Mouse (Mus musculus) heart, embryonic 12.5 days (tissue): ENCODE data around the gene Atf5. TPM values are rescaled to one million over a fixed set of nuclear protein-coding genes. Genes with fewer than 3 reads are reported as not detected.

Source experiments
- ATAC-seq: fragments of 200-750 bp; cut with Nextera tagmentation; 2 replicates; pipeline ENCODE4 v1.8.0; 2017; ENCODE audit warnings: moderate TSS enrichment, moderate library complexity; ENCODE audit not compliant: insufficient number of reproducible peaks, low FRiP score
- H3K27ac ChIP-seq: fragments of 300-500 bp; sonication (generic); 2 replicates; pipeline ENCODE4 v1.5.1; 2016; ENCODE audit warnings: mild to moderate bottlenecking, moderate library complexity; ENCODE audit not compliant: poor library complexity, severe bottlenecking
- H3K27me3 ChIP-seq: fragments of 300-500 bp; sonication (generic); replicated peaks from 2 replicates; pipeline ENCODE4 v1.6.1; 2016; ENCODE audit warnings: mild to moderate bottlenecking, moderate library complexity
- H3K36me3 ChIP-seq: fragments of 300-500 bp; sonication (generic); 2 replicates; pipeline ENCODE4 v1.6.1; 2016; ENCODE audit warnings: mild to moderate bottlenecking, moderate library complexity
- H3K4me1 ChIP-seq: fragments of 300-500 bp; sonication (generic); replicated peaks from 2 replicates; pipeline ENCODE4 v1.6.1; 2016; ENCODE audit warnings: mild to moderate bottlenecking
- H3K4me2 ChIP-seq: fragments of 300-500 bp; sonication (generic); 2 replicates; pipeline ENCODE4 v1.6.1; 2016; ENCODE audit warnings: mild to moderate bottlenecking, moderate library complexity
- H3K4me3 ChIP-seq: fragments of 300-500 bp; sonication (generic); 2 replicates; pipeline ENCODE4 v1.5.1; 2016; ENCODE audit warnings: mild to moderate bottlenecking
- H3K9ac ChIP-seq: fragments of 300-500 bp; sonication (generic); 2 replicates; pipeline ENCODE4 v1.6.1; 2016; ENCODE audit warnings: mild to moderate bottlenecking, moderate library complexity
- H3K9me3 ChIP-seq: fragments of 300-500 bp; sonication (generic); replicated peaks from 2 replicates; pipeline ENCODE4 v1.6.1; 2016; ENCODE audit warnings: mild to moderate bottlenecking, moderate library complexity
- WGBS: fragments of 180-500 bp; shearing (Covaris S2); methylation state at CpG from one replicate; pipeline ENCODE4 v1.1.7; 2016; 5-methylcytosine and 5-hydroxymethylcytosine counted together
- polyA plus RNA-seq: library from polyadenylated mRNA; unstranded; fragments of >200 nt; fragmentation: Nextera tagmentation; extraction: Ambion mirVana; gene quantifications from 2 replicates; pipeline ENCODE4 v1.2.1, GENCODE M21; 2016

Gene Atf5
- polyA plus RNA-seq, 1 experiment from 2014 or later: 2.6 TPM

GRCm38 (mm10) chr7:44810365-44810764 lies 6.1 kb downstream of the Atf5 start:
- Histone ChIP-seq H3K27ac (no peak overlapping the region), H3K9me3 (no peaks in the 10 kb centered on the region), H3K4me1 (peaks cover 8% of the 10 kb centered on the region), H3K4me3 (no peak overlapping the region), H3K36me3 (peaks cover 34% of the 10 kb centered on the region), H3K4me2 (no peak overlapping the region), H3K27me3 (no peaks in the 10 kb centered on the region), H3K9ac (no peak overlapping the region)
- 79% methylated on average over 4 of the region's 4 CpGs for WGBS
- no peak for ATAC-seq

- no peak for ATAC-seq
- H3K27ac ChIP-seq: no peak overlapping the region
- H3K9ac ChIP-seq: no peak overlapping the region
- no peak overlapping the region for H3K4me3 ChIP-seq
- WGBS: 81% methylated on average over 3 of the region's 3 CpGs
- H3K9me3 ChIP-seq: no peaks in the 10 kb centered on the region
- H3K27me3 ChIP-seq: no peaks in the 10 kb centered on the region
- H3K4me1 ChIP-seq: no peaks in the 10 kb centered on the region
- no peak overlapping the region for H3K4me2 ChIP-seq
- H3K36me3 ChIP-seq: peaks cover 34% of the 10 kb centered on the region
Observed at GRCm38 (mm10) chr7:44809466-44809865, 7.0 kb downstream of the Atf5 start.

- no peak for ATAC-seq
- Histone ChIP-seq H3K4me3 (no peak overlapping the region), H3K4me2 (no peak overlapping the region), H3K27me3 (no peaks in the 10 kb centered on the region), H3K27ac (no peak overlapping the region), H3K36me3 (peaks cover 30% of the 10 kb centered on the region), H3K9me3 (no peaks in the 10 kb centered on the region), H3K9ac (no peak overlapping the region), H3K4me1 (no peaks in the 10 kb centered on the region)
- WGBS: 80% methylated on average over 2 of the region's 2 CpGs
Observed at GRCm38 (mm10) chr7:44808927-44809326, 7.5 kb downstream of the Atf5 start.

GRCm38 (mm10) chr7:44792781-44793180 lies 23.7 kb downstream of the Atf5 start:
- H3K4me1 ChIP-seq: no peaks in the 10 kb centered on the region
- no peak overlapping the region for H3K4me2 ChIP-seq
- no peak overlapping the region for H3K27ac ChIP-seq
- 79% methylated on average over 6 of the region's 6 CpGs for WGBS
- 0 out of 2 replicates have a peak, but pooled peaks cover 7% of the 10 kb centered on the region for H3K27me3 ChIP-seq
- no peaks in the 10 kb centered on the region for H3K36me3 ChIP-seq
- peaks cover 25% of the 10 kb centered on the region for H3K9me3 ChIP-seq
- peak; percentile 74; the same call in 1 of the 2 replicates for ATAC-seq
- no peak overlapping the region for H3K4me3 ChIP-seq
- H3K9ac ChIP-seq: no peak overlapping the region

GRCm38 (mm10) chr7:44790066-44790465 lies 26.4 kb downstream of the Atf5 start:
- Histone ChIP-seq H3K27ac (no peak overlapping the region), H3K36me3 (no peaks in the 10 kb centered on the region), H3K9ac (no peak overlapping the region), H3K27me3 (0 out of 2 replicates have a peak, but pooled peaks cover 10% of the 10 kb centered on the region), H3K4me3 (no peak overlapping the region), H3K4me1 (no peaks in the 10 kb centered on the region), H3K9me3 (peaks cover 21% of the 10 kb centered on the region), H3K4me2 (no peak overlapping the region)
- ATAC-seq: peak; percentile 29; the same call in 1 of the 2 replicates
- WGBS: 69% methylated on average over 4 of the region's 4 CpGs

- H3K27me3 ChIP-seq: 0 out of 2 replicates have a peak, but pooled peaks cover 10% of the 10 kb centered on the region
- H3K9me3 ChIP-seq: peaks cover 16% of the 10 kb centered on the region
- H3K4me2 ChIP-seq: no peak overlapping the region
- H3K36me3 ChIP-seq: no peaks in the 10 kb centered on the region
- ATAC-seq: no peak
- WGBS: 69% methylated on average over 3 of the region's 3 CpGs
- H3K9ac ChIP-seq: no peak overlapping the region
- H3K27ac ChIP-seq: no peak overlapping the region
- H3K4me3 ChIP-seq: no peak overlapping the region
- H3K4me1 ChIP-seq: no peaks in the 10 kb centered on the region
Observed at GRCm38 (mm10) chr7:44789531-44789930, 26.9 kb downstream of the Atf5 start.

GRCm38 (mm10) chr7:44780101-44780500 lies 36.4 kb downstream of the Atf5 start:
- Histone ChIP-seq H3K9me3 (no peaks in the 10 kb centered on the region), H3K27ac (no peak overlapping the region), H3K36me3 (peaks cover 31% of the 10 kb centered on the region), H3K4me2 (no peak overlapping the region), H3K9ac (no peak overlapping the region), H3K4me3 (no peak overlapping the region), H3K4me1 (no peaks in the 10 kb centered on the region), H3K27me3 (no peaks in the 10 kb centered on the region)
- 77% methylated on average over 8 of the region's 8 CpGs for WGBS
- ATAC-seq: no peak

- peaks cover 60% of the 10 kb centered on the region for H3K36me3 ChIP-seq
Observed at GRCm38 (mm10) chr7:44776849-44777498, 39.5 kb downstream of the Atf5 start.

GRCm38 (mm10) chr7:44772591-44773204 lies 43.8 kb downstream of the Atf5 start:
- Histone ChIP-seq H3K4me1 (no peaks in the 10 kb centered on the region), H3K27me3 (no peaks in the 10 kb centered on the region), H3K9me3 (no peaks in the 10 kb centered on the region), H3K27ac (no peak overlapping the region), H3K4me3 (no peak overlapping the region), H3K36me3 (peaks cover 88% of the 10 kb centered on the region), H3K9ac (no peak overlapping the region), H3K4me2 (no peak overlapping the region)
- WGBS: 65% methylated on average over 8 of the region's 8 CpGs
- ATAC-seq: peak; percentile 68

More at GRCm38 (mm10) chr7:44776849-44777498, 39.5 kb downstream of the Atf5 start:
- peak; percentile 59 for ATAC-seq
- no peaks in the 10 kb centered on the region for H3K27me3 ChIP-seq
- no peak overlapping the region for H3K27ac ChIP-seq
- H3K9me3 ChIP-seq: no peaks in the 10 kb centered on the region
- no peak overlapping the region for H3K9ac ChIP-seq
- no peak overlapping the region for H3K4me3 ChIP-seq
- no peaks in the 10 kb centered on the region for H3K4me1 ChIP-seq
- H3K4me2 ChIP-seq: no peak overlapping the region
- 83% methylated on average over 9 of the region's 9 CpGs for WGBS

GRCm38 (mm10) chr7:44770046-44770578 lies 46.3 kb downstream of the Atf5 start:
- Histone ChIP-seq H3K4me1 (no peaks in the 10 kb centered on the region), H3K27me3 (no peaks in the 10 kb centered on the region), H3K9me3 (no peaks in the 10 kb centered on the region), H3K4me2 (no peak overlapping the region), H3K27ac (no peak overlapping the region), H3K4me3 (no peak overlapping the region), H3K36me3 (peaks cover 92% of the 10 kb centered on the region), H3K9ac (no peak overlapping the region)
- ATAC-seq: no peak
- 12% methylated on average over 6 of the region's 6 CpGs for WGBS

- no peak overlapping the region for H3K9ac ChIP-seq
- ATAC-seq: no peak; the same call in 1 of the 2 replicates
Observed at GRCm38 (mm10) chr7:44768129-44768528, 48.3 kb downstream of the Atf5 start.

More at GRCm38 (mm10) chr7:44768129-44768528, 48.3 kb downstream of the Atf5 start:
- no peaks in the 10 kb centered on the region for H3K4me1 ChIP-seq
- H3K4me2 ChIP-seq: no peak overlapping the region
- H3K36me3 ChIP-seq: peaks cover 92% of the 10 kb centered on the region
- WGBS: 70% methylated on average over 5 of the region's 5 CpGs
- no peaks in the 10 kb centered on the region for H3K27me3 ChIP-seq
- H3K9me3 ChIP-seq: no peaks in the 10 kb centered on the region
- no peak overlapping the region for H3K27ac ChIP-seq
- no peak overlapping the region for H3K4me3 ChIP-seq
